Mouse (Mus musculus) forebrain, postnatal 0 days (tissue): ENCODE results near the gene Mypop. TPM values are rescaled to one million over a fixed set of nuclear protein-coding genes. Genes with fewer than 3 reads are reported as not detected.

Source experiments
- ATAC-seq: fragments of 200-750 bp; cut with Nextera tagmentation; 2 replicates; pipeline ENCODE4 v1.8.0; 2017; ENCODE audit warnings: mild to moderate bottlenecking, moderate library complexity
- DNase-seq: peaks from one replicate; pipeline ENCODE4 v3.0.0-alpha.2; 2015
- H3K27ac ChIP-seq: fragments of 300-500 bp; sonication (generic); 2 replicates; pipeline ENCODE4 v1.5.1; 2014; ENCODE audit warnings: low read depth, mild to moderate bottlenecking, antibody characterized with exemption, low read length, moderate library complexity, mixed read lengths
- H3K27me3 ChIP-seq: fragments of 300-500 bp; sonication (generic); 2 replicates; pipeline ENCODE4 v1.6.1; 2014; ENCODE audit warnings: mild to moderate bottlenecking, low read length, mixed read lengths; ENCODE audit not compliant: insufficient read depth
- H3K36me3 ChIP-seq: fragments of 300-500 bp; sonication (generic); 2 replicates; pipeline ENCODE4 v1.6.1; 2014; ENCODE audit warnings: mild to moderate bottlenecking, moderate library complexity; ENCODE audit not compliant: insufficient read depth
- H3K4me1 ChIP-seq: fragments of 300-500 bp; sonication (generic); 2 replicates; pipeline ENCODE4 v1.6.1; 2014; ENCODE audit warnings: antibody characterized with exemption; ENCODE audit not compliant: insufficient read depth
- H3K4me2 ChIP-seq: fragments of 300-500 bp; sonication (generic); 2 replicates; pipeline ENCODE4 v1.6.1; 2014; ENCODE audit warnings: low read depth, mild to moderate bottlenecking, moderate library complexity
- H3K4me3 ChIP-seq: fragments of 300-500 bp; sonication (generic); 2 replicates; pipeline ENCODE4 v1.5.1; 2014; ENCODE audit warnings: low read depth, low read length, mixed read lengths
- H3K9ac ChIP-seq: fragments of 300-500 bp; sonication (generic); 2 replicates; pipeline ENCODE4 v1.6.1; 2014; ENCODE audit warnings: mild to moderate bottlenecking
- H3K9me3 ChIP-seq: fragments of 300-500 bp; sonication (generic); 2 replicates; pipeline ENCODE4 v1.6.1; 2016; ENCODE audit warnings: low read length
- CTCF ChIP-seq: sonication (generic); IDR thresholded peaks from 2 replicates; pipeline ENCODE4 v1.5.1; 2016; ENCODE audit warnings: antibody characterized with exemption, control low read depth, low read depth
- WGBS: fragments of 180-500 bp; shearing (Covaris S2); extraction: QIAGEN DNeasy Blood & Tissue Kit; methylation state at CpG from one replicate; pipeline ENCODE4 v1.1.7; 2014; 5-methylcytosine and 5-hydroxymethylcytosine counted together
- polyA plus RNA-seq: library from polyadenylated mRNA; unstranded; fragments of >200 nt; fragmentation: Nextera tagmentation; extraction: Ambion mirVana; gene quantifications from 2 replicates; pipeline ENCODE4 v1.2.1, GENCODE M21; 2015
- total RNA-seq: library from RNA; depleted of rRNA; stranded (reverse); fragments of >200 nt; gene quantifications from 2 replicates; pipeline ENCODE4 v1.2.3, GENCODE M21; 2014

Gene Mypop
- total and polyA plus RNA-seq, 2 experiments from 2014 or later, result 4.3 to 12.3 TPM

DNA sequence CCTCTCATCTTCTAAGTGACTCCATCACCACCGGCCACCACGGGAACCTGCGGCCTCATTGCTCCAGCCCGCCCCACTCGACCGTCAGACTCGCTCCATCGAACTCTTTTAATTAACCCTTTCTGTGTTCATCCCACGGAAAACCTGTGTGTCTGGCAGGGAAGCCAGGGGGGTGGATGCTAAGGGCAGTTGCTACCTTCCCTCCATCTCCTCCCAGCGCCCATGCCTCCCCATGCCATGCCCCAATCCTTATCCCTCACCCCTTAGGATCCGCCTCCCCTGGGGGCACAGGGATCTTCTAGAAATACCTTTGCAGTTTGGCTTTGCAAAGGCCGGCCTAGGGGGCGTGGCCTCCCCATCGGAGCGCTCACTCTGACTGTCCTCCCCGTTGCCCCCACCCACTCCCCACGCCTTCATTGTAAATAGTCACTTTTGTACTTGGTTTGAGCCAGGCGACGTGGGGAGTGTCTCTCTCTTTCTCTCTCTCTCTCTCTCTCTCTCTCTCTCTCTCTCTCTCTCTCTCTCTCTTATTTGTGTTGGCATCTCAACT lies 27.7 kb upstream of the Mypop start:
- Histone ChIP-seq H3K4me3 (no peak overlapping the region), H3K27ac (no peak overlapping the region), H3K9ac (no peak overlapping the region), H3K27me3 (no peaks in the 10 kb centered on the region), H3K36me3 (peaks cover 18% of the 10 kb centered on the region), H3K4me1 (peaks cover 9% of the 10 kb centered on the region; the same call in 1 of the 2 replicates), H3K9me3 (no peaks in the 10 kb centered on the region), H3K4me2 (peak overlapping the region; percentile 38; the same call in 1 of the 2 replicates)
- DNase-seq (no peak), ATAC-seq (no peak)
- no peak for TF ChIP-seq CTCF
- WGBS, result 5% methylated on average over 19 of the region's 19 CpGs

DNA sequence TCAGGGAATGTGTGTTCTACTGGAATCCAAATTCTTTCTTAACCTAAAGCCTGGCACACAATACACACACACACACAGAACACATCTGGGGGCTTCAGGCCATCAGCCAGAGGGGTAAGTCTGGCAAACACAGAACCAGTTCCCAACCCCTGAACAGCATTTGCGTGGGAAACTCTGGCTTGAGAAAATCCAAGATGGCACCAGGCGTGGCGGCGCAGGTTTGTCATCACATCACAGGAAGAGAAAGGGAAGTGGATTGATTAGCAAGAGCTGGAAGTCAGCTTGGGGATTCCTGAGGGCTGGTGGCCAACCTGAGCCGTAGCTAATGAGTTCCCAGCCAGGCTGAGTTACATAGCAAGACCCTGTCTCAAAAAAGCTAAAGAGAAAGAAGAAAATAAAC lies 25.7 kb upstream of the Mypop start:
- H3K4me2 ChIP-seq, result no peak overlapping the region
- no peak for TF ChIP-seq CTCF
- DNase-seq (no peak), ATAC-seq (no peak)
- WGBS, result 76% methylated on average over 5 of the region's 5 CpGs
- no peak overlapping the region for H3K9ac ChIP-seq
- no peak overlapping the region for H3K27ac ChIP-seq
- H3K27me3 ChIP-seq, result no peaks in the 10 kb centered on the region
- H3K9me3 ChIP-seq, result no peaks in the 10 kb centered on the region
- peaks cover 7% of the 10 kb centered on the region; the same call in 1 of the 2 replicates for H3K36me3 ChIP-seq
- no peak overlapping the region for H3K4me3 ChIP-seq
- peaks cover 9% of the 10 kb centered on the region; the same call in 1 of the 2 replicates for H3K4me1 ChIP-seq

DNA sequence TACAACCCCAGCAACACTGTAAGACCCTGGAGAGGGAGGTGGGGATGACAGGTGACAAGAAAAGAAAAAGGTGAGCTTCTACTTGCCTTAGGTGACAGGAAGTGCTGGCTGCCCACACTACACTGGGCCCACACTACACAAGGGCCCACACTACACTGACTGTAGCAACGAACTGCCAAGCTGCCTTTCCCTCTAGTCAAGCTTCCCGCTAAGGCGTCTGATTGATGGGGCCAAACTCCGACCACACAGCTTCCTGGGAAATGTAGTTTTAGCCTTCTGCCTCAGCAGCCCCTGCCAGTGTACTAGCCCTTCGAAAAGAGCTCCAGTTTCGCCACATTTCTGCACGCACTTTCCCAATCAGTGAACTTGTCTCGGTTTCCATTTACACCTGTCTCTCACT lies 23.4 kb upstream of the Mypop start:
- H3K36me3 ChIP-seq, result no peaks in the 10 kb centered on the region; the same call in 1 of the 2 replicates
- H3K4me1 ChIP-seq, result peaks cover 2% of the 10 kb centered on the region; the same call in 1 of the 2 replicates
- no peak for TF ChIP-seq CTCF
- ATAC-seq, result peak; percentile 32; the same call in 1 of the 2 replicates
- no peaks in the 10 kb centered on the region for H3K27me3 ChIP-seq
- no peak overlapping the region for H3K4me2 ChIP-seq
- no peak for DNase-seq
- no peaks in the 10 kb centered on the region for H3K9me3 ChIP-seq
- 9% methylated on average over 8 of the region's 8 CpGs for WGBS
- no peak overlapping the region for H3K4me3 ChIP-seq
- no peak overlapping the region for H3K27ac ChIP-seq
- H3K9ac ChIP-seq, result no peak overlapping the region

DNA sequence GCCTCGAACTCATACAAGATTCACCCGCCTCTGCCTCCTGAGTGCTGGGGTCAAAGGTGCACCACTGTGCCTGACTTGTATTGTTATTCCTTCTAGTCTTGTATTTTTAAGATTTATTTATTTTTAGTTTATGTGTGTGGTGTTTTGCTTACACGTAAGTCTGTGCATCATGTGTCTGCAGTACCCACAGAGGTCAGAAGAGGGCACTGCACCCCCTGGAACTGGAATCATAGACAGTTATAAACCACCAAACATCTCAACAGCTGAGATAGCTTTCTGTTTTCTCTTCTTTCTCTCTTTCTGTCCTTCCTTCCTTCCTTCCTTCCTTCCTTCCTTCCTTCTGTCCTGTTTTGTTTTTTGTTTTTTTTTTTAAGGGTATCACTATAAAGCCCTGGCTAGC lies 20.1 kb upstream of the Mypop start:
- Histone ChIP-seq H3K36me3 (no peaks in the 10 kb centered on the region), H3K9ac (no peak overlapping the region), H3K4me1 (no peaks in the 10 kb centered on the region), H3K4me3 (no peak overlapping the region), H3K27me3 (no peaks in the 10 kb centered on the region), H3K9me3 (no peaks in the 10 kb centered on the region), H3K4me2 (no peak overlapping the region), H3K27ac (no peak overlapping the region)
- TF ChIP-seq CTCF, result peak; percentile 54
- 94% methylated on average over 3 of the region's 3 CpGs for WGBS
- ATAC-seq (no peak), DNase-seq (no peak)

DNA sequence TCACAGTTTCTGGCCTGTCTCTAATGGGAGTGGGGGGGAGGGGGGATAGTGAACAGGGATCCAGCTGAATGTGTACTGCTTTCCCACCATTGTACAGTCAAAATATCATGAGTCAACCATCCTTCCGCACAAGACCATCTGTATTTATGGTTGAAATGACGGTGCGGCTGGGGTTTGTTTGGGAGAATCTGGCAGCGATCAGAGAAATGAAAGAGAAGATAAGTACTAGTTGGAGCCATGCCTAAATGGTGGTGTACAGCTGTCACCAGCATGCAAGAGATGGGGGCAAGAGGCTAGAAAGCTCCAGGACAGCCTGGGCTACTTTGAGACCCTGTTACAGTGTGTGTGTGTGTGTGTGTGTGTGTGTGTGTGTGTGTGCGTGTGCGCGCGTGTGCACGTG lies 12.7 kb upstream of the Mypop start:
- ATAC-seq (peak; percentile 59), DNase-seq (no peak)
- Histone ChIP-seq H3K4me1 (no peaks in the 10 kb centered on the region), H3K9me3 (no peaks in the 10 kb centered on the region), H3K4me2 (no peak overlapping the region), H3K9ac (no peak overlapping the region), H3K36me3 (no peaks in the 10 kb centered on the region), H3K27ac (no peak overlapping the region), H3K27me3 (no peaks in the 10 kb centered on the region), H3K4me3 (no peak overlapping the region)
- TF ChIP-seq CTCF, result no peak
- WGBS, result 68% methylated on average over 9 of the region's 9 CpGs

DNA sequence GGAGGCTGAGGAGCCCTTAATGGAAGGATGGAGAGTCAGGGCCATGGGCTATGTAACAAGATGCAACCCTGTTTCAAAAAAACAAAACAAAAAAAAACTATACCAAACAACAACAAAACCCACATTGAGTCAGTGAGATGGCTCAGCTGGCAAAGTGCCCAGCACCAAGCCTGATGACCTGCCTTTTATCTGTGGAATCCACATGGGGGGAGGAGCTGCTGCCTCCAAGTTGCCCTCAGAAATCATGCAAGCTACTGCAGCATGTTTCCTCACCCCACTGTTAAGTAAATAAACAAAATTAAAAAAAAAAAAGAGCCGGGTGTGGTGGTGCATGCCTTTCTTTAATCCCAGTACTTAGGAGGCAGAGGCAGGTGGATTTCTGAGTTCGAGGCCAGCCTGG lies 4.5 kb upstream of the Mypop start:
- TF ChIP-seq CTCF, result no peak
- ATAC-seq, result no peak
- WGBS, result 77% methylated on average over 2 of the region's 2 CpGs

DNA sequence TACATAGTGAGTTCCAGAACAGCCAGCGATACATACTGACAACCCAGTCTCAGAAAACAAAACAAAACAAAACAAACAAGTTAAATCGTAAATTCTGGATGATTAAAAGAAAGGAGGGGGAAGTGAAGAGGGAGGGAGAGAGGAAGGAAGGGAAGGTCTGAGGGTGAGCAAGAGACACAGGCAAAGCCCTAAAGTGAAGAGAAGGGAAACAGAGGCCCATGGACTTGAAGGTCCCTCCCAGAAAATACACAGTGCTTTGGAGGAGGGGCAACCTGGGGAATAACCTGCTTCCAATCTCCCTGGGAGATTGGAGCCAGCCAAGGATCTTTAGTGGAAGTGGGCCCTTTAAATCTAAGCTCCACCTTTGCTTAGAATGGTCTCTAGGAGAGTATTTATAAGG lies 3.9 kb upstream of the Mypop start, which contains the start of gene Nanos2:
Gene Nanos2, plus strand, starts transcription at position 301 of the 400 bp plus-strand sequence.
- Histone ChIP-seq H3K27me3 (no peaks in the 10 kb centered on the region), H3K4me3 (no peak within 1 kb of the TSS), H3K27ac (no peak within 1 kb of the TSS), H3K4me1 (no peaks in the 10 kb centered on the region), H3K4me2 (no peak within 1 kb of the TSS), H3K9me3 (no peaks in the 10 kb centered on the region), H3K9ac (no peak within 1 kb of the TSS), H3K36me3 (no peaks in the 10 kb centered on the region)
- TF ChIP-seq CTCF, result no peak
- DNase-seq, result no peak
- no peak for ATAC-seq
- 68% methylated on average over 2 of the region's 2 CpGs for WGBS

More for the DNA sequence above, 4.5 kb upstream of the Mypop start:
- no peak overlapping the region for H3K9ac ChIP-seq
- no peak overlapping the region for H3K27ac ChIP-seq
- H3K4me2 ChIP-seq, result no peak overlapping the region
- H3K4me3 ChIP-seq, result no peak overlapping the region
- no peaks in the 10 kb centered on the region for H3K27me3 ChIP-seq
- DNase-seq, result no peak
- no peaks in the 10 kb centered on the region for H3K4me1 ChIP-seq
- H3K9me3 ChIP-seq, result no peaks in the 10 kb centered on the region
- H3K36me3 ChIP-seq, result no peaks in the 10 kb centered on the region
